Mouse (Mus musculus) heart, adult 8-10 months (tissue): Measurements from ENCODE around the gene Wbp2. TPM values are rescaled to one million over a fixed set of nuclear protein-coding genes. Genes with fewer than 3 reads are reported as not detected.

Experiments
- DNase-seq: peaks from one replicate; pipeline ENCODE4 v3.0.0; 2022; ENCODE audit warnings: low spot score
- total RNA-seq, 4 experiments: library from RNA; stranded (reverse); gene quantifications; 2 replicates each; pipeline ENCODE4 v1.2.4; 2022

Wbp2 gene
- total RNA-seq, 4 experiments from 2014 or later, result 108 to 126 (median 116) TPM

DNA sequence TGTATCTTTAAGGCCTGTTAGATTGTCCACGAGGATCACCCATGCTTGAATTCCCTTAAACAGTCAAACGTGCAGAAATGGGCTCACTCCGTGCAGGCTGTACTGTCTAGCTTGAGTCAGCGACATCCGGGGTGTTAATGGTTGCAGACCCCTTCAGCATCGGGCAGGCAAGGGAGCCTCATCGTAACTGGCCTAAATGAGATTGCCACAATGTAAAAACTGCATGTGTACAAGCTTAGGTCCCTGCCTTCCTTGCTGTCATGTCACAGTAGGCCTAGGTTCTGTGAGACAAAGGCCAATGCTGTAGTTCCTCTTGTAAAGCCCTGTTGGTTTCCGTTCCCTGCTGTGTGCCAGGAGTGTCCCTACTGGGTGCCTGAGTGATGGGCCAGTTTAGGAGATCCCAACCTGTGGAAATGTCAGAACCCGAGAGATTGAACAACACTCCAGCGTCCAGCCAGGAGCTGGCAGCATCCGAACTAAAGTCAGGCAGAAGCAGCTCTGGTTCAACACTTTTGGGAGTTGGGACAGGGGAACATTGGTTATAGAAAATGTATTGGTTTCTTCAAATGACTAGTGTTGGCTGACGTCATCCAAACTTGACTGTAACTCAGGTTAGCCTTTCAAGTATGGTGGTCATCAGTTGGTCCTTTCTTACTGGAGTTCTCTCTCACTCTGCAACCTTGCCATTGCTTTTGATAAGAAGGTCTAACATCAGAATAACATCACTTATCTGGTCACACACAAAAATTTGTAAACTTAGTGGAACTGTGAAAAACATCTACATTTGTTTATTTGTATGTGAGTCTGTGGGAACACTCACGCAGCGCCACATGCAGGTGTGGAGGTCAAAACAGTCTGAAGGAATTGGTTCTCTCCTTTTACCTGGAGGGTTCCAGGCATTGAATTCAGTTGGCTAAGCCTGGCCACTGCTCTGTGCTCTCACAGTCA is 55.6 kb downstream of the Wbp2 start:
- no peak for DNase-seq

GRCm38 (mm10) chr11:116030088-116030897 is 56.5 kb downstream of the Wbp2 start, which contains the start of gene Unk:
Gene Unk, plus strand, starts transcription at chr11:116030322.
- peak; percentile 99 for DNase-seq

- no peak for DNase-seq
Observed at GRCm38 (mm10) chr11:116029086-116029865, 57.5 kb downstream of the Wbp2 start.

Other genes with a start within 250 kb of the Wbp2 start
- under 1 TPM in 1 of 4 experiments, not detected in 3; 0.06 TPM for gene Myo15b, start 228.6 kb downstream of the Wbp2 start, total RNA-seq
- gene Smim5, start 187.0 kb downstream of the Wbp2 start, total RNA-seq, result 10 to 100 TPM; 11.0 to 28.2 (median 14.6) TPM
- not detected for gene Smim6, start 175.0 kb downstream of the Wbp2 start, total RNA-seq
- 10 to 100 TPM; 14.7 to 21.3 (median 16.2) TPM for gene Sap30bp, start 153.7 kb downstream of the Wbp2 start, total RNA-seq
- 10 to 100 TPM in 1 of 4 experiments, 1 to 10 TPM in 3; 6.8 to 14.7 (median 8.2) TPM for gene Recql5, start 153.5 kb downstream of the Wbp2 start, total RNA-seq
- 1 to 10 TPM; 2.3 to 3.1 (median 3.0) TPM for gene Itgb4, start 112.3 kb downstream of the Wbp2 start, total RNA-seq
- gene Galk1, start 74.3 kb downstream of the Wbp2 start, total RNA-seq, result 10 to 100 TPM; 12.5 to 16.0 (median 15.0) TPM
- gene H3f3b, start 59.0 kb downstream of the Wbp2 start, total RNA-seq, result 100 to 1,000 TPM in 3 of 4 experiments, 10 to 100 TPM in 1; 92.7 to 141 (median 123) TPM
- gene Unk, start 56.7 kb downstream of the Wbp2 start, total RNA-seq, result 1 to 10 TPM; 7.2 to 9.4 (median 7.8) TPM
- 1 to 10 TPM in 2 of 4 experiments, under 1 TPM in 2; 0.41 to 1.4 (median 0.83) TPM for gene Unc13d, start 9.0 kb downstream of the Wbp2 start, total RNA-seq
- gene Trim47, start 40.2 kb upstream of the Wbp2 start, total RNA-seq, result 10 to 100 TPM; 17.9 to 25.7 (median 22.1) TPM
- 1 to 10 TPM; 6.6 to 8.2 (median 7.6) TPM for gene Trim65, start 44.1 kb upstream of the Wbp2 start, total RNA-seq
- gene Mrpl38, start 51.9 kb upstream of the Wbp2 start, total RNA-seq, result 10 to 100 TPM; 60.0 to 66.2 (median 63.9) TPM
- gene Fbf1, start 81.2 kb upstream of the Wbp2 start, total RNA-seq, result 10 to 100 TPM; 14.5 to 16.4 (median 15.2) TPM
- gene Ten1, start 111.9 kb upstream of the Wbp2 start, total RNA-seq, result 10 to 100 TPM; 10.1 to 15.1 (median 10.8) TPM
- gene Acox1, start 112.0 kb upstream of the Wbp2 start, total RNA-seq, result 100 to 1,000 TPM; 199 to 220 (median 213) TPM
- under 1 TPM; 0.49 to 0.94 (median 0.56) TPM for gene Evpl, start 151.1 kb upstream of the Wbp2 start, total RNA-seq
- 10 to 100 TPM; 61.3 to 72.1 (median 66.2) TPM for gene Srp68, start 187.2 kb upstream of the Wbp2 start, total RNA-seq
- not detected for gene Galr2, start 193.9 kb upstream of the Wbp2 start, total RNA-seq
- 10 to 100 TPM; 49.0 to 65.8 (median 54.2) TPM for gene Exoc7, start 220.2 kb upstream of the Wbp2 start, total RNA-seq
- gene Foxj1, start 248.4 kb upstream of the Wbp2 start, total RNA-seq, result under 1 TPM in 1 of 4 experiments, not detected in 3; 0.26 TPM